Mouse (Mus musculus): Measurements from ENCODE around the gene Fam20c.

- TF ChIP-seq CTCF (IDR thresholded peaks at IDR 0.05; ENCODE audit: insufficient read depth, low read depth, low read length): no peak
- no peak for TF ChIP-seq POLR2A (IDR thresholded peaks at IDR 0.05; ENCODE audit: insufficient read depth, low read depth, low read length)
Measured at GRCm38 (mm10) chr5:138767650-138768049, 13.3 kb downstream of the Fam20c start.

Data from olfactory bulb, adult 2 months (tissue).